Mouse (Mus musculus): ENCODE data around the gene Mylk.
"Not testable (repeated sequence)": the region's sequence is repeated elsewhere in the genome, so short reads cannot be mapped to it uniquely, and the experiment has no call there.

Gene Mylk

GRCm38 (mm10) chr16:34745065-34745585, at the start of gene Mylk:
Gene Mylk, plus strand, starts transcription at chr16:34745210.
- peak; percentile 91 for DNase-seq (ENCODE audit: low read depth, low spot score)

- DNase-seq (ENCODE audit: low read depth, low spot score), result not testable (repeated sequence)
Observed at GRCm38 (mm10) chr16:34698721-34699120, 46.3 kb upstream of the Mylk start.

DNA sequence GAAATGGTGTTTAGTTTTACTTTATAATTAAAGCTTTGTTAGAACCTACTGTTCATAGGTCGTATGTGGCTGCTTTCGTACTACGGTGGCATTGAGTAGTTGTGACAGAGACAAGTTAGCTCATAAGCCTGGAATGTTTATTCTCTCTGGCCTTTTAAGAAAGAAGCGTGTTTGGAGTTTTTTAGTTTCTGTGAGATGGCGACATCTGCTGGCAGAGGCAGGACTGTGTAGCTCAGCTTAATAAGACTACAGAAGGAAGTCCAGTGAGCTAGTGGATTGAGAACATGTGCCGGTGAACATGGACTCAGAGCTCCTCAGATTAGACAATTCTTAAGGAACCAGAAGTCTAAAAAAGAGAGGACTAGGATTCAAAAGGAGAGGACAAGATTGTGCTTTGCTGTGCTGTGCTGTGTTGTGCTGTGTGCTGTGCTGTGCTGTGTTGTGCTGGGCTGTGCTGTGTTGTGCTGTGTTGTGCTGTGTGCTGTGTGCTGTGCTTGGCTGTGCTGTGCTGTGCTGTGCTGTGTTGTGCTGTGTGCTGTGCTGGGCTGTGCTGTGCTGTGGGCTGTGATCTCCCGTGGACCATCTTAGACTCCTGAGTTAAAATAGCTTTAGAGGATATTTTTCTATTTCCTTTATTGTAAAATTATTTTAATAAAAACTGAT, 44.7 kb upstream of the Mylk start:
- DNase-seq (ENCODE audit: low read depth, low spot score), result peak; percentile 85

GRCm38 (mm10) chr16:34700828-34701216, 44.2 kb upstream of the Mylk start:
- no peak for DNase-seq (ENCODE audit: low read depth, low spot score)

DNA sequence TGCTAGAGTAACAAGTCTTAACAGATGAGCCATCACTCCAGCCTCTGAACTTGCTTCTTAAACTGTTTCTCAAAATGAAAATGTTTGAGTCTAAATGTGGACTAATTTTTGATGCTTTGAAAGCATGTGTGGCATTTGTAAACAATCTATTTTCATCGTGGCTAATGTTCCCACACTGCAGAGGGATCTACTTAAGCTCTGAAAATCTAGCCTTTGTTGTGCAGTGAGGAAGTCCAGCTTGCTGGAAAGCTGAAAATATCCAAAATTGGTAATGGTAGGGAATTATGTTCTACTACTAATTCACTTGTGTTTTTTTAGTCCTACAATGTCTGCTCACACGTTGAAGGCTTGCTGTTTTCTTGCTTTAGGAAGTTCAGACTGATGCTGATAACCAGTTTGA, 39.0 kb upstream of the Mylk start:
- DNase-seq (ENCODE audit: low read depth, low spot score), result no peak

DNA sequence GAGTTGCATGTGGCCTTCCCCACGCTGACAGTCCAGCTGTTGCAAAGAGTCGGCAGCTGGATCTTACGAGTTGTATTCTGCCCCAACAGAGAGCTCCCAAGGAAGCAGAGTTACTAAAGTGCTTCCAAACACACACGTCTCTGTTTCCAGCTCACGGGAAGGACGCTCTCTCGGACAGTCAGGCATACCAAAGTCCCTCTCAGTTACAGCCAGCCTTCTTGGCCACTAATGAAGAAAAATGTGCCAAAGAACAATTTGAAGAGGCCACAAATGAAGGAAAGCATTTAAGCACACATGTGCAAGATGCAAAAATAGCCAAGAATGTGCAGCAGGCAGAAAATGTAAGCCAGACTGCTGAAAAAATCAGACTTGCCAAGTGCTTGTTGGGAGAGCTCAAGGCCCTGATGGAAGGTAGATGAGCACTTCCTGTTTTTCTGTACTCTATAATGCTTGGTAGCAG, 38.5 kb upstream of the Mylk start:
- DNase-seq (ENCODE audit: low read depth, low spot score), result no peak

DNA sequence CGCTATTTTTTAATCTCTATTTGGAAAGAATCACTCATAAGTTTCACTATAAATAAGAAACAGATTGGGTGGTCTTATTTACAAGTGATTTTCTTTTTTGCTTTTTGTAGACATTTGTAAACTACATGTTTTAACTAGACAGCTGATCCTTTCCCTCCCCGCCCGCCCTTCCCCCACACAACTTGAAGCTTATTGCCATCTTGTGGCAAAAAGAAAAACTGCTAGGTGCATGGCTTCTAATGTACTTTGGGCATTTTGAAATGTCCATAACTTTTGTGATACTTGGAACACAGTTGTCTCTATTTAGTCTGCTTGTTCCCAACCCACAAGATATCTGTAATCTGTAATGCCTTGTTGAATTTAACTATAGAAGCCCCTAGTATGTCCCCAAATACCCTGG, 33.5 kb upstream of the Mylk start:
- peak; percentile 11 for DNase-seq (ENCODE audit: low read depth, low spot score)

GRCm38 (mm10) chr16:34725156-34725555, 19.9 kb upstream of the Mylk start:
- DNase-seq (ENCODE audit: low read depth, low spot score), result no peak

DNA sequence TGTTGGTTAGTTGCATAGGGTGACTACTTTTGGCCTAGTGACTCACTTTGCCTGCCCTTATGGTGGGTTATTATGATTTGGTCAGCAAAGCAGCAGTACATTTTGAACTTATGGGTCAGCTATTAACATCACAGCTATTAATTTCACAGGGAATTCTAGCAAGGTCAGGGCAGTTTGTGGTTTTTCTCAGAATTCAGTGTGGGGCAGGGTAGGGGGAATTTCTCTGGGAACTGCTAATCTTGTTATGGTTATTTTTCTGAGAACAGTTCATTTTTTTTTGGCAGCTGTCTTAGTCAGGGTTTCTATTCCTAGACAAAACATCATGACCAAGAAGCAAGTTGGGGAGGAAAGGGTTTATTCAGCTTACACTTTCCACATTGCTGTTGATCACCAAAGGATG, 16.4 kb upstream of the Mylk start:
- not testable (repeated sequence) for DNase-seq (ENCODE audit: low read depth, low spot score)

GRCm38 (mm10) chr16:34729371-34729770, 15.6 kb upstream of the Mylk start:
- no peak for DNase-seq (ENCODE audit: low read depth, low spot score)

DNA sequence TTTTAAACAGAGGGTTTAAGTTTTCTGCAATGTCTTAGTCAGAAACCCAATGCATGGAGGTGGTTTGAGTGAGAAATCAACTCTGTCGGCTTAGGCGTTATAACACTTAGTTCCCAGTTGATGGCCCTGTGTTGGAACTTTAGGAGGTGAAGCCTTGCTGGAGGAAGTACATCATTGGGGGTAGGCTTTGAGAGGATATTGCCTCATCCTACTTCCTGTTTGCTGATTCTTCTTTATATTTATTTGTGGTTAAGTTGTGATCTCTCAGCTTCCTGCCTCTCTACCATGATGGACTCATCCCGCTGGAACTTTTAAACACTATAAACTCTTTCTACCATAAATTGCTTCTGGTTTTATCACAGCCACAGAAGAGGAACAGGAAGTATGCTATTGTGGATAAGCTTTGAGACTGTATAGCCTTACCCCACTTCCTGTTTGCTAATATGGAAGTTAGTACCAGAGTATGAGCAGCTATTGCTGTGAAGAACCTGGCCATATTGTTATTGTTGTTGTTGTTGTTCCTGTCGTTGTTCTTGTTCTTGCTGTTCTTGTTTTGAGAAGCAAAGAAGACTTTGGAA, 6.3 kb upstream of the Mylk start:
- DNase-seq (ENCODE audit: low read depth, low spot score), result no peak

- DNase-seq (ENCODE audit: low read depth, low spot score), result no peak
Observed at GRCm38 (mm10) chr16:34742930-34743329, 2.1 kb upstream of the Mylk start.

GRCm38 (mm10) chr16:34748081-34748720, 3.2 kb downstream of the Mylk start:
- DNase-seq (ENCODE audit: low read depth, low spot score), result peak; percentile 36

- peak; percentile 34 for DNase-seq (ENCODE audit: low read depth, low spot score)
Observed at GRCm38 (mm10) chr16:34749536-34749935, 4.5 kb downstream of the Mylk start.

- DNase-seq (ENCODE audit: low read depth, low spot score), result peak; percentile 30
Observed at GRCm38 (mm10) chr16:34752026-34752425, 7.0 kb downstream of the Mylk start.

- DNase-seq (ENCODE audit: low read depth, low spot score), result no peak
Observed at GRCm38 (mm10) chr16:34752977-34753376, 8.0 kb downstream of the Mylk start.

- no peak for DNase-seq (ENCODE audit: low read depth, low spot score)
Observed at GRCm38 (mm10) chr16:34756991-34757390, 12.0 kb downstream of the Mylk start.

DNA sequence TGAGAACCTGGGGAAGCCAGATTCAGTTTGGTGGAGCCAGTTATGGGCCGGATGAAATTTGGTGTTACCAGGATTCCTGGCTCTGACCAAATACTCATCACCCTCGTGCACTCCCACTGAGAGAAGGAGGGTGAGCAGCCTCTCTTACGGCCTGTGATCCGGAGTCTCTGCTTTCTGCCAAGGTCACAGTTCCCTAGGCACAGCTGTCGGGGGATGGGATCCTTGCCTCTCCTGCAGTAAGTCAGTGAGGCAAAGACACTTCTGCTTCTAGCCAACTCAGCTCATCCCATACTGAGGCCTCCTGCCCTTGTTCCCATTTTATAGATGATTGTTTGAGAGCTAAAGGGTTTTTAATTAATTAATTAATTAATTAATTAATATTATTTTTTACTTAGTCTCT, 13.2 kb downstream of the Mylk start:
- DNase-seq (ENCODE audit: low read depth, low spot score), result no peak

DNA sequence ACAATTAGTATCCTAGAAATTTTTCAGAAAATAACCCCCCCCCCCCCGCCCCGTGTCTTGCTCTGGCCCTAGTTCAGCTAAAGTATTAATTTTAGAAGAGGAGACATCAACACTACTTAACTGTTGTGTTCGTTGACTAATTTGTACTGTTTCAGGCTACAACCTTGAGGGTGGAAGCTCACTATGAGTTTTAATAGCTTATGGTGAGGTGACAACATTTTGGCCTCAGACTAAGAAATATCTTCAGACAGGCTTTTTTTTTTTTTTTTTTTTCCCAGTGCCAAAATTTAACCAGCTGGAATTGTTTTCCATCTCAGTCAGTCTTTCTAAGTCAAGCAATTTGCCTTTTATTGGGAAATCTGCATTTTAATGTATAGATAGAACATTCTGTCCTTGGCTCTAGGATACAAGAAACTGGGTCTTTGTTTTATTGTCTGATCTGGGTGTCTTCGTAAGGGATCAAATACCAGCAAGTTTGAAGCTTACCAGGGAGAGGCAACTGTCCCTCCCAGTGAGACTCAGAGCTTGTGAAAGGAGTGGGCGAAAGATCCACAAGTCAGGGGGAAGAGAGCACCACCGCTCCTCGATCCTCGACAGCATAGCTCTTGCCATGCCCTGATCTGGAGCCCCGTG, 19.1 kb downstream of the Mylk start:
- no peak for DNase-seq (ENCODE audit: low read depth, low spot score)

DNA sequence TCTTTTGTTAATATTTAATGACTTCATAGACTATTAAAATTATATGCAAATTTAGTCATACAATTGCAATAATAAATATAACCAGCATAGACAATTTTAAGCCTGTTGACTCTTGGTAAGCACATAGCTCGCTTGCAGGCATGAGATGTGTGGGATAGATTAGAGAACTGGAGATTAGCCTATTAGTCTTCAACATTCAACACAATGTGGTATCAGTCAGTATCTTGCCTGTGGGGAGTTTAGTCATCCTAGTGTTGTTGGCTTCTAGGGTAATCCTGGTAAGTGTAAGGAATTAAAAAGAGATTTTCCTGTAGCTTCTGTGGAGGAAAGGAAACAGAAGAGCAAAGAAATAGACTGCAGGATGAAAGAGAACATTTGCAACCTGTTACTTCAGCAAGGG, 20.7 kb downstream of the Mylk start:
- DNase-seq (ENCODE audit: low read depth, low spot score), result no peak

- DNase-seq (ENCODE audit: low read depth, low spot score), result no peak
Observed at GRCm38 (mm10) chr16:34766193-34766592, 21.2 kb downstream of the Mylk start.

DNA sequence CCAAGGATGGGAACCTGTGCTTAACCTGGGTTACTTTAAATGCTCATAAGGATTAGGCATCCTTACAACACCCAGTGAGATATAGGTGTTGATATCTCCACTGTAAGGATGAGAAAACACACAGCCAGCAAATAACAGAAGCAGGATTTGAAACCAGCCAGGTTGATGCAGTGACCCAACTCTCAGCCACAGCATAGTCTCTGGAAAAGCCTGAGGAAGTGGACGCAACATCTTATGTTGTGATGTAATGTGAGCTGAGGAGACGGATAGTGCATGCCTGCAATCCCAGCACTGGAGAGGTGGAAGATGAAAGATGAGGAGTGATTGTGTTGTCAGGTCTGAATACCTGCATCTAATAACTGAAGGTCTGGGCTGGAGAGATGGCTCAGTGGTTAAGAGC, 22.4 kb downstream of the Mylk start:
- no peak for DNase-seq (ENCODE audit: low read depth, low spot score)

All from mesoderm, embryonic 11.5 days (tissue).